Mouse (Mus musculus): ENCODE data around the gene Gm21698.
"Not testable (repeated sequence)": the region's sequence is repeated elsewhere in the genome, so short reads cannot be mapped to it uniquely, and the experiment has no call there.

Gm21698 gene

GRCm38 (mm10) chr5:25988550-25988949, at the start of gene Gm21698:
Gene Gm21698, minus strand, starts transcription at chr5:25988650.
- not testable (repeated sequence) for ATAC-seq (ENCODE audit: insufficient number of reproducible peaks, low FRiP score, low TSS enrichment)

- not testable (repeated sequence) for ATAC-seq (ENCODE audit: insufficient number of reproducible peaks, low FRiP score, low TSS enrichment)
Observed at GRCm38 (mm10) chr5:26022816-26023215, 34.4 kb upstream of the Gm21698 start, which contains the start of gene Gm5862. Gene Gm5862, minus strand, starts transcription at chr5:26022916.

GRCm38 (mm10) chr5:26007697-26008096, 19.2 kb upstream of the Gm21698 start:
- not testable (repeated sequence) for ATAC-seq (ENCODE audit: insufficient number of reproducible peaks, low FRiP score, low TSS enrichment)

GRCm38 (mm10) chr5:26006937-26007695, 18.7 kb upstream of the Gm21698 start:
- peak; percentile 95 for ATAC-seq (ENCODE audit: insufficient number of reproducible peaks, low FRiP score, low TSS enrichment)

- ATAC-seq (ENCODE audit: insufficient number of reproducible peaks, low FRiP score, low TSS enrichment), result not testable (repeated sequence)
Observed at GRCm38 (mm10) chr5:26004698-26005097, 16.2 kb upstream of the Gm21698 start, which contains the start of gene Gm1979. Gene Gm1979, minus strand, starts transcription at chr5:26004798.

GRCm38 (mm10) chr5:25972563-25972962, 15.9 kb downstream of the Gm21698 start, which contains the start of gene Gm21680:
Gene Gm21680, minus strand, starts transcription at chr5:25972663.
- not testable (repeated sequence) for ATAC-seq (ENCODE audit: insufficient number of reproducible peaks, low FRiP score, low TSS enrichment)

GRCm38 (mm10) chr5:25957050-25957449, 31.4 kb downstream of the Gm21698 start:
- ATAC-seq (ENCODE audit: insufficient number of reproducible peaks, low FRiP score, low TSS enrichment), result peak; percentile 61

- peak; percentile 45; the same call in 1 of the 2 replicates for ATAC-seq (ENCODE audit: insufficient number of reproducible peaks, low FRiP score, low TSS enrichment)
Observed at GRCm38 (mm10) chr5:25956611-25957010, 31.8 kb downstream of the Gm21698 start.

GRCm38 (mm10) chr5:25954317-25954716, 34.1 kb downstream of the Gm21698 start, which contains the start of gene Gm21671:
Gene Gm21671, minus strand, starts transcription at chr5:25954417.
- ATAC-seq (ENCODE audit: insufficient number of reproducible peaks, low FRiP score, low TSS enrichment), result not testable (repeated sequence)

GRCm38 (mm10) chr5:25945391-25945790, 43.1 kb downstream of the Gm21698 start:
- not testable (repeated sequence) for ATAC-seq (ENCODE audit: insufficient number of reproducible peaks, low FRiP score, low TSS enrichment)

GRCm38 (mm10) chr5:25942281-25942680, 46.2 kb downstream of the Gm21698 start, which contains the start of gene Gm21663:
Gene Gm21663, minus strand, starts transcription at chr5:25942381.
- not testable (repeated sequence) for ATAC-seq (ENCODE audit: insufficient number of reproducible peaks, low FRiP score, low TSS enrichment)

All from cerebellum, adult (tissue).